ENCODE assay signal across 9 mouse cellular contexts in the genomic region with DNA sequence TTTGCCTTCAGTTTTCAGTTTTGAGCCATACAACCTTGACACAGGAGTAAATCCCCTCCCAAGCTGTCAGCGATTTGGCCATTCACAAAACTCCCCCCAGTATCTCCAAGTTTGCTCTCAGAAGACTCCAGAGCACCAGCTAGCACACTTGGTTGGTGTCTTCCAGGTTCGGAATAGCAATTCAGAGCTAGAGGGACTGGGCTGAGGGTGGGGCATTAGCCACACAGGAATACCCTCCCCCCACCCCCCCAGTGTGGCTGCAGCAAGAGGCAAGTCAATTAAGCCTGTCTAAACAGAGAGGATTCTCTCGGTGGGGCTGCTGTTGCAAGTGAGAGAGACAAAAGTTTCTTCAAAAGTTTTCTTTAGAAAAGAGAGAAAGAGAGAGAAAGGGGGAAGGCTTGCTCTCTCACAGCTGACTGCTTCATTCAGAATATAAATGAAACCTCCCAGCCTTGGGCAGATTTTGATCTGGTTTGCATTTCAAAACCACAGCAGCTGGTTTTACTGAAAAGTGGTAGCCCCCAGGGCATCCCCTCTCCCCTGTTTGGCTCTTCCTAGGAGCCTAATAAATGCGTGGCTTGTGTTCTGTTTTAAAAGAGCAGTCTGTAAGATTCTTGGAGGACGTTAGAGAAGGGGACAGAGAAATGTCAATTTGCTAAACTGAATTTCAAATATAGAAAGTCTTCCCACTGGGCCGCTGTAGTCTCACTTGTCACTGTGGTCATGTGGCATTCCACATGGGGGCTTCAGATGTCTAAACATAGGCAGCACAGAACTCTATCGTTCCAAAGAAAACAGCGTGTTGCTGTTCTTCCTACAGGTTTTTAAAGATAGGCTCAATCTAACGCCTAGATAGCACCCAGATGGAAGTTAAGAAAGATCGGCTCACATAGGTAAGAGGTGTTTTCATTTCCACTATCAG.
DNase-seq lines count a peak whose midpoint lies in the region; ATAC-seq and TF ChIP-seq lines count a peak whose summit lies in the region.
"Had no signal": no experiment of that assay in that cellular context is flagged by ENCODE, and none has a peak within 500 bp of the region (broad histone marks: within the 10 kb centered on the region; RNA-seq: fewer than 3 reads in every experiment).

No protein-coding gene starts in this region.

- H3K27me3 ChIP-seq in neural tube, embryonic 11.5 days (ENCODE audit: control insufficient read depth, insufficient read depth, low read length): no peaks in the 10 kb centered on the region
- no peaks in the 10 kb centered on the region for H3K27me3 ChIP-seq in intestine, embryonic 15.5 days (replicated peaks)
- H3K27me3 ChIP-seq in small intestine, adult 2 months (ENCODE audit: control insufficient read depth, insufficient read depth, low read length): no peaks in the 10 kb centered on the region

- H3K9me3 ChIP-seq in neural tube, embryonic 11.5 days (ENCODE audit: control insufficient read depth, low read length): no peaks in the 10 kb centered on the region
- no peaks in the 10 kb centered on the region for H3K9me3 ChIP-seq in intestine, embryonic 15.5 days

- 0 out of 2 replicates have a peak overlapping the region, but pooled peaks have one; percentile 1 for H3K27ac ChIP-seq in neural tube, embryonic 11.5 days (ENCODE audit: low read depth, low read length)
- H3K27ac ChIP-seq in embryonic fibroblast, embryonic 13.5 days (ENCODE audit: insufficient read depth, low read length): peak overlapping the region; percentile 25
- H3K27ac ChIP-seq in intestine, embryonic 15.5 days: peak overlapping the region; percentile 75
- peak overlapping the region; percentile 88 for H3K27ac ChIP-seq in small intestine, adult 2 months (ENCODE audit: insufficient read depth, low read depth, low read length)

- H3K4me2 ChIP-seq in neural tube, embryonic 11.5 days (ENCODE audit: low read depth): no peak overlapping the region
- H3K4me2 ChIP-seq in intestine, embryonic 15.5 days (replicated peaks): peak overlapping the region; percentile 20

- peak; percentile 37 for DNase-seq in neural tube, embryonic 11.5 days (ENCODE audit: low spot score)
- no peak for DNase-seq in neural tube, embryonic 10.5 days (ENCODE audit: extremely low spot score, low spot score)
- DNase-seq in layer of hippocampus, adult 9-11 months: no peak
- no peak for DNase-seq in gastrocnemius, postnatal 14 days
- DNase-seq: lung, adult 18-20 months had no signal

- 15% methylated on average over 10 of the region's 10 CpGs for WGBS in neural tube, embryonic 11.5 days
- 22% methylated on average over 10 of the region's 10 CpGs for WGBS in intestine, embryonic 15.5 days
- 30% methylated on average over 10 of the region's 10 CpGs for WGBS in small intestine, adult 2 months

- intact Hi-C loops in gastrocnemius, postnatal 14 days (cut with DNase I; ENCODE audit: low total_unique reads): no loop called here

- no peak for TF ChIP-seq POLR2A in embryonic fibroblast, embryonic 13.5 days (IDR thresholded peaks at IDR 0.05; ENCODE audit: low read depth, low read length)
- no peak for TF ChIP-seq POLR2A in small intestine, adult 2 months (IDR thresholded peaks at IDR 0.05; ENCODE audit: low read depth, low read length)

- TF ChIP-seq CTCF in embryonic fibroblast, embryonic 13.5 days (IDR thresholded peaks at IDR 0.05; ENCODE audit: borderline replicate concordance, insufficient read depth, low read length): no peak
- no peak for TF ChIP-seq CTCF in small intestine, adult 2 months (IDR thresholded peaks at IDR 0.05; ENCODE audit: extremely low read depth, insufficient read length, insufficient replicate concordance, low read depth, low read length)

- ATAC-seq in neural tube, embryonic 11.5 days (ENCODE audit: insufficient read depth, low FRiP score, low TSS enrichment): peak; percentile 79
- no peak for ATAC-seq in intestine, embryonic 15.5 days
- no peak for ATAC-seq in megakaryocyte progenitor cell, adult 5-6 weeks (replicated peaks; ENCODE audit: poor library complexity)

- no peaks in the 10 kb centered on the region for H3K36me3 ChIP-seq in neural tube, embryonic 11.5 days (ENCODE audit: control insufficient read depth, insufficient read depth, low read length)
- no peaks in the 10 kb centered on the region for H3K36me3 ChIP-seq in intestine, embryonic 15.5 days
- H3K36me3 ChIP-seq in small intestine, adult 2 months (ENCODE audit: control insufficient read depth, insufficient read depth, low read length): peaks cover 5% of the 10 kb centered on the region; the same call in 1 of the 2 replicates

- H3K4me1 ChIP-seq in neural tube, embryonic 11.5 days (ENCODE audit: control insufficient read depth, insufficient read depth, low read length): peaks cover 18% of the 10 kb centered on the region
- H3K4me1 ChIP-seq in embryonic fibroblast, embryonic 13.5 days (ENCODE audit: control insufficient read depth, insufficient read depth, low read length): peaks cover 21% of the 10 kb centered on the region
- H3K4me1 ChIP-seq in intestine, embryonic 15.5 days (replicated peaks): peaks cover 8% of the 10 kb centered on the region; the same call in 1 of the 2 replicates
- peaks cover 31% of the 10 kb centered on the region for H3K4me1 ChIP-seq in small intestine, adult 2 months (ENCODE audit: control insufficient read depth, insufficient read depth, insufficient read length, low read length)

- H3K9ac ChIP-seq in neural tube, embryonic 11.5 days (ENCODE audit: low read length): no peak overlapping the region
- no peak overlapping the region for H3K9ac ChIP-seq in intestine, embryonic 15.5 days

- H3K4me3 ChIP-seq in neural tube, embryonic 11.5 days (ENCODE audit: low read depth, low read length): no peak overlapping the region
- H3K4me3 ChIP-seq in embryonic fibroblast, embryonic 13.5 days (ENCODE audit: insufficient read depth, low read length): no peak overlapping the region
- H3K4me3 ChIP-seq in intestine, embryonic 15.5 days (replicated peaks): no peak overlapping the region
- no peak overlapping the region for H3K4me3 ChIP-seq in small intestine, adult 2 months (ENCODE audit: low read depth, low read length)

Comparison
In these comparisons a context has a peak if more than half of its experiments do, and no peak if none do; other contexts are left out.
1. H3K27ac ChIP-seq: peak in every context shown above with its lines; median percentile 88 in small intestine, adult 2 months; 75 in intestine, embryonic 15.5 days; 25 in embryonic fibroblast, embryonic 13.5 days; 1 in neural tube, embryonic 11.5 days.